Mouse (Mus musculus) neutrophil, adult 5-6 weeks (primary cell): ENCODE measurements around the gene Trmt6. TPM values are rescaled to one million over a fixed set of nuclear protein-coding genes. Genes with fewer than 3 reads are reported as not detected.

ENCODE experiments used
- ATAC-seq: fragments of 151-379, 151-347 bp; 2 replicates; pipeline ENCODE4 v1.8.0; 2017; ENCODE audit warnings: mild to moderate bottlenecking, moderate TSS enrichment; ENCODE audit not compliant: insufficient number of reproducible peaks, poor library complexity, low FRiP score, severe bottlenecking; ENCODE audit errors: extremely low read depth
- total RNA-seq: library from RNA; stranded (forward); fragments of 200-1000 nt; gene quantifications from 2 replicates; pipeline ENCODE4 v1.2.3, GENCODE M21; 2017

Gene Trmt6
- total RNA-seq = 28.0 and 32.9 TPM in 2 replicates

- ATAC-seq = peak; percentile 100
These were observed at the start of gene Trmt6, which contains the start of gene Mcm8 for GRCm38 (mm10) chr2:132815608-132816314. Gene Trmt6, minus strand, starts transcription at chr2:132816055. Gene Mcm8, plus strand, starts transcription at chr2:132816141.

DNA sequence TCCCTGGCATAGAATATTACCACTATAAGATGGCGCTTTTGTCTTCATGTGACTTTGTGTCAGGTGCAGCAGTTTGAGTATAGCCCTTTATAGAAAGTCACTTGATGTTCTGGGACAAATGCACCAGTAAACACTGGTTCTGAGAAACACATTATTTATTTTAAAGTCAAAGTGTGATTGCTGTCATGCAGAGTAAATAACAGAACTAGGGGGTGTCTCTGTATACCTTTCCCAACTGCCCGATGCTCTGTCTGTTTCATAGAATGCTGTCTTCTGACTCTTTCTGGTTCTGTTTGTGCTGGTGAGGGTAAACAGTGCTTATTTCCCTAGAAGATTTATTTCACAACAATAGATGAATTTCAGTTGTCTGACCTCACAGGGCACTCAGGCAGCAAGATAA is 47.5 kb upstream of the Trmt6 start:
- no peak for ATAC-seq

DNA sequence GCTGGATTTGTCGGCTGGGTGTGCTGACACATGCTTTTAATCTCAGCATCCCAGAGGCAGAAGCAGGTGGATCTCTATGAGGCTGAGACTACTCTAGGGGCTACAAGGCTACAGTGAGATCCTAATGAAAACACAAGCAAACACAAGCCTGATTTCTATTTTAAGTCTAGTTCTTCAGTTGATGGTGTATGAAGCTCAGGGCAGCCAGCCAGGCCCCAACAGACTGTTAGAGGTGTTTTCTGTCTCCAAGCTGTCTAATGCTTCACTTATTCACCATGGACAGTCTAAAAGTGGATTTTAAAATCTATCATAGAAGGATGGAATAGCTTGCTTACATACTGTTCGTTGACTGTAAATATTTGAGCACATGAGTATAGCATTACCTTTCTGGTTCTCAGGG is 45.6 kb upstream of the Trmt6 start:
- ATAC-seq = no peak

DNA sequence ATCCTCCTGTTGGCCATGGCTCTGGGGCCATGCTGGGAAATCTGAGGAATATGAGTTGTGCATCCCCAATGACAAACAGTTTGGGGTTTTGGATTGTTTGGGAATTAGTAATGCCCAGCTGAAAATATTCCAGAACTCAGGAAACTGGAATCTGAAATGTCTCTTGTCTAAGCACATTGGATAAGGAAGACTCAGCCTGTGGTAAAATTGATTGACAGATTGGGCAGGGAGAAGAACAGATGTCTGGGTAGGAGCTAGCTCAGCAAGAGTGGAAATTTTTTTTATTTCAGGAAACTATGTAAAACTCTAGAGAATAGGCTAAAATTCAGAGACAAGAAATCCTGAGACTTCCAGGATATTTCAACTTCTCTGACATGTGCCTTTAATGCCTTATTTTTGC is 44.6 kb upstream of the Trmt6 start:
- ATAC-seq = no peak

DNA sequence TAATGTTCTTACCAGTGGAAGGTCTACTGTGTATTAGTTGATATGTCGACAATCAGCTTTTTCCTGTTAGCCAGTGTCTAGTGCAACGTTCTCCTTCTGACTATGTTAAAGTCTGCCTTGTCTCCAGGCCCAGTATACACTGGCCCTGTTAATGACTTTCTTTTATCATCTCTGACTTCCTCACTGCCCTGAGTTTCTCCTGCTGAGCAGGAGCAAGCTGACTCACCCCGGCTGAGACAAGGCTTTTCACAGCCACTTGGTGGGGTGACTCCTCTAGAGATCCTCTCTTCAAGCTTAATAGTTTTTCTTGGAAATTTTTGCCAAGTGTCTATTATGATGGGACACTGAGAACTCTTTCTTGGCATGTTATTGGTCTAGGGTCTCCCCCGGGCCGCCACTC is 40.5 kb upstream of the Trmt6 start:
- no peak for ATAC-seq

GRCm38 (mm10) chr2:132853051-132853450 is 37.2 kb upstream of the Trmt6 start:
- no peak for ATAC-seq

GRCm38 (mm10) chr2:132849141-132849540 is 33.3 kb upstream of the Trmt6 start:
- no peak for ATAC-seq

GRCm38 (mm10) chr2:132848361-132848760 is 32.5 kb upstream of the Trmt6 start:
- no peak for ATAC-seq

DNA sequence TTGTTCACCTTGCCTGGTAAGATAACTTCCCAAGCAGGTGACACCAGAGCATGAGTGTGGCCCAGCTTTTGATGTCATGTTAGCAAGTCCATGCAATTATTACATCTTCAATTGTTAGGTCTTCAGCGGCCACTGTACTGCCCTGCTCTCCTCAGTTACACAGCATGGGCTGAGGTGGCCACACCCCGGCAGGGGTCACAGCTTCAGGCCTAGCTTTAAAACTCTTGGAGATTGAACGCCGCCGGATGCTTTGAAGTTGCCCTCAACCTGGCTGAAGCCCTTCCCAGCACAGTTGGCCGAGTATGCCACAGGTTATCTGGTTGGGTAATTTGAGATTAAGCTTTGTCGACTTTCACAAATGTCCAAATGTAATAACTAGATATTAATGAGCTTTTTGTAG is 31.7 kb upstream of the Trmt6 start:
- ATAC-seq = no peak

DNA sequence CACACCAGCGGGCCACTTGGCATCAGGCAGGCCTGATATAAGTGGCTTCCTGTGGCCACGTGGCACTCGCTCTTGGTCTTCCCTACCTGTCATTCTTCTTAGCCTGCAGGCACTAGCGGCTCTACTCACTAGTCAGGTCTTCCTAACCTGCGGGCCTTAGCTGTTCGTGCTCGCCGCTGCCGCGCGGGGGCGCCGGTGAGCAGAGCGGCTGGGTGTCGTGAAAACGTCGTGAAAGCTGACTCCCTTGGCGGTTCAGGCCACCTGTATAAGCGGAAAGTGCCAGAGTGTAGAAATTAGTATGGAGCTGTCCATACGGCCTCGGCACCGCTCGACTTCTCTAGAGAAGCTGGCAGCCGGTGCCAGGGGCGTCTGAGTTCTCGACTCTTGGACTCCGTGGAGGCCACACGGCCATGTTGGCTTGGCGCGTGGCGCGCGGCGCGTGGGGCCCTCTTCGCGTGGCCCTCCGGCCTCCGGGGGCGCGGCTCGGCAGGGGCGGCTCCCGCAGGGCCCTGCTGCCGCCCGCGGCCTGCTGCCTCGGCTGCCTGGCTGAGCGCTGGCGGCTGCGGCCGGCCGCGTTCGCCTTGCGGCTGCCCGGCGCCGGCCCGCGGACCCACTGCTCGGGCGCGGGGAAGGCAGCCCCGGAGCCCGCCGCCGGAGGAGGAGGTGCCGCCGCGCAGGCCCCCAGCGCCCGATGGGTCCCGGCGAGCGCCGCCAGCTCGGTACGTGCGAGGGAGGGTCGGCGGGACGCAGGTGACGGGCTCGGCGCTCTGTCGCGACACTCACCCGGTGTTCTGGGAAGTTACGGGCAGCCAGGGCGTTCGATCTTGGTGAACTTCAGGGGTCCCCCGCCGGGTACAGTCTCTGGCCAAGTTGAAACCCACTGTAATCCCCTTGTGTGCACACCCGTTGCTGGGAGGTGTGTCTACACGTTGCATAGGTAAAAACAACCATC is 30.8 kb upstream of the Trmt6 start, which contains the start of gene Crls1:
Crls1 (plus strand) TSS at position 260 of the 952 bp plus-strand sequence.
- ATAC-seq = peak; percentile 94

GRCm38 (mm10) chr2:132841071-132841470 is 25.2 kb upstream of the Trmt6 start:
- ATAC-seq = no peak

DNA sequence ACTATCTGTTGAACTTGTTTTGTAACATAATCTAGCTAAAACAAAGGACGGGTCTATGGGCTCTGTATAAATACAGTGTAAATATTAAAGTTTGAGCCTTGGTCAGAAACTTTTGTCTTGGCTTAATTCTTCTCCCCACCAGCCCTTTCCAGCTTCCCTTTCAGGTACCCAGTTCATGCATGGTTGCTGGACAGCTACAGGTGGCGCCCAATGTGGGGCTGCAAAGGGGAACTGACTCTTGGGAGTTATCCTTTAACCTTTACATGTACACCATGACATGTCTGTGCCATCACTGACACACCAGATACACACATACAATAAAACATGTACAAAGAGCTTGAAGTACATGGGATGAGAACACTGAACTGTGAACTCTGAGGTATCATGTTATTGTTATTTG is 12.9 kb downstream of the Trmt6 start:
- no peak for ATAC-seq

DNA sequence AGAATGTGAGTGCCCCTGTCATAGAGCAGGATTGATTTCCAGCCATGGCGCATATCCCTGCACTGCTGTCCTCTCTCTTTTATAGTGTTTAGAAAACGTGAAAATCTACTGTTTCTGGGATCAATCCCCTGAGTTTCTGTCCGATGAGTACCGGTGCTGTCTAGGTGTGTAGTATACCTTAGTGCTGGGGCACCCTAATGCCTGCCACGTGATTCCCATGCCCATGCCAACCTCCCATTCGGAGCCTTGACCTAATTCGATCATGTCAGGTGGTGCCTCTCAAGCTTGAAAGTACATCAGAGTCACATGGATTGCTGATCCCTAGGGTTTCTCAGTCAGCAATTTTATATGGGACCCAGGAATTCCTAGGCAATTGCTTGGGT is 21.7 kb downstream of the Trmt6 start:
- ATAC-seq = no peak

GRCm38 (mm10) chr2:132793441-132794203 is 22.2 kb downstream of the Trmt6 start:
- no peak for ATAC-seq

GRCm38 (mm10) chr2:132784039-132784438 is 31.8 kb downstream of the Trmt6 start:
- ATAC-seq = no peak

GRCm38 (mm10) chr2:132781439-132782068 is 34.3 kb downstream of the Trmt6 start:
- no peak for ATAC-seq

DNA sequence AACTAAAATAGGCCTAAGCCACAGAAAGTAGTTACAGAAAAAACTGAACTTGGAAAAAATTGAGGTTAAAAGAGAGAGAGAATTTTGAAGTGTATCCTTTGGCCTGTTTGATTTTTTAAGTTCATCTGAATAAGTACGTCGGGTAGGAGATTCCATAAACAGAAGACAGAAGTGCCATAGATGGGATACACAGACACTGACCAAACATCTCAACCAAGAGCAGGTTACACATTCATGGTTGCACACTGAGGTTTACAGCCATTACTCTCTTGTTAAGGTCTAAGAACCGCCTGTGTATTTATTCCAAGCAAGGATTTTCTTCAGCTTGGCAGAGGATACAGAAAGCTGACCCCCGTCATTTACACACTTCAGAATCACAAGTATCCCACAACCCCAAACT is 34.9 kb downstream of the Trmt6 start, which contains the start of gene Chgb:
Chgb (plus strand) TSS at position 301 of the 400 bp plus-strand sequence.
- ATAC-seq = no peak

GRCm38 (mm10) chr2:132770822-132771221 is 45.0 kb downstream of the Trmt6 start:
- no peak for ATAC-seq

DNA sequence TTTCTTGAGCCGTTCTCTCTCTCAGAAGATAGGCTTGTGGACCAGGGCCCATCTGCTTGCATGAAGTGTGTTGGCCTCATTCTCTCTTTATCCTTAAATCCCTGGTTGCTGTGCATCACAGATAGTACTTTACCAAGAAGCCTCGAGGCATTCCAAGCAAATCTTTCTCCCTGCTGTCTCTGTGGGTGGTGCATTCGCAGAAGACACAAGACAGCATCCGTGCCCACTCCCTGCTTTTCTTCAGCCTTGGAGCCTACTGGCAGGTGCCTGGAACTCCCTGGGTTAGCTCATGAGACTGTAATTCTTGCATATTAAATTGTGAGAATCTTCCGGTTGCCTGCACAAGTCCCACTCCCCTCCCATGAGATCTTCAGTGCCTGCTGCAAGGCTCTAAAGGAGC is 57.9 kb downstream of the Trmt6 start:
- ATAC-seq = no peak
